Mouse (Mus musculus) lung, adult 2 months (tissue): ENCODE measurements around the gene Tinf2. TPM values are rescaled to one million over a fixed set of nuclear protein-coding genes. Genes with fewer than 3 reads are reported as not detected.

Source experiments
- DNase-seq: peaks from one replicate; pipeline ENCODE4 v3.0.0; 2022
- H3K4me1 ChIP-seq: fragments of 200-500 bp; 2 replicates; pipeline ENCODE4 v1.6.1; 2011; ENCODE audit warnings: low read length; ENCODE audit not compliant: control insufficient read depth, insufficient read depth
- H3K4me3 ChIP-seq: fragments of 200-500 bp; replicated peaks from 2 replicates; pipeline ENCODE3; 2011; ENCODE audit warnings: low read depth, mild to moderate bottlenecking, control low read depth, low read length; ENCODE audit errors: extremely low read depth
- CTCF ChIP-seq: fragments of 200-500 bp; IDR thresholded peaks from 2 replicates; pipeline ENCODE4 v1.5.1; 2011; ENCODE audit warnings: mild to moderate bottlenecking, low read length, control low read depth; ENCODE audit not compliant: insufficient read depth
- POLR2A ChIP-seq: fragments of 200-500 bp; IDR thresholded peaks from 2 replicates; pipeline ENCODE4 v1.6.1; 2011; ENCODE audit warnings: low read depth, mild to moderate bottlenecking, control low read depth, low read length, borderline replicate concordance; ENCODE audit errors: extremely low read depth
- WGBS: fragments of 180-500 bp; shearing (Covaris S2); methylation state at CpG from one replicate; pipeline ENCODE4 v1.1.7; 2018; 5-methylcytosine and 5-hydroxymethylcytosine counted together
- polyA plus RNA-seq: library from polyadenylated mRNA; depleted of rRNA; stranded (reverse); fragments of >200 nt; gene quantifications from 2 replicates; pipeline ENCODE4 v1.2.3, GENCODE M21; 2012

Gene Tinf2
- polyA plus RNA-seq, 1 experiment = 14.8 TPM

DNA sequence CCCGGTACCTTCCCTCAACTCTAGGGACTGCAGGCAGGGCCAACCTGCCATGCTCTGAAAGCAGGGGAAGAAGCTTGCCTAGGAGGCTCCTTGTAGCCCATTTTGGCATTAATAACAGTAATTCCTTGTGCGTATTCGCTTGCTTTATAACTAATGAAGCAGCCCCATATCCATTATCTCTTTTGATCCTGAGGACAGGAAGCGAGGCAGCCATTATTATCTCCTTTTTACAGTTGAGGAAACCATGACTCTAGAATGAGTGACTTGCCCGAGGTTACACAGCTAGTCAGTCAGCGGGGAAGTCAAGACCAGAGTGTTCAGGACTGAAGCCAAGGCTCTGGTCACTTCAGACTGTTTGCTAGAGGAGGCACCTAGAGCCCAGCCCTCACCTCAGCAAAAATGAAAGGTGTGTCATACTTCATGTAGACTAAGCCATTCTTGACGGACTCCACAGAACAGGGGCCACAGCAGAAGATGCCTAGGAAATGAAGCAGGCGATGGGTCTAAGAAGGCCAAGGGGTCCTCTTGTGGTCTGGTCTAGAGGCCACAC is 24.5 kb upstream of the Tinf2 start:
- Histone ChIP-seq H3K4me1 (no peaks in the 10 kb centered on the region), H3K4me3 (no peak overlapping the region)
- 76% methylated on average over 8 of the region's 8 CpGs for WGBS
- TF ChIP-seq POLR2A (no peak), CTCF (no peak)
- no peak for DNase-seq

GRCm38 (mm10) chr14:55702761-55703160 is 21.1 kb upstream of the Tinf2 start:
- TF ChIP-seq CTCF (no peak), POLR2A (no peak)
- Histone ChIP-seq H3K4me3 (no peak overlapping the region), H3K4me1 (no peaks in the 10 kb centered on the region)
- 62% methylated on average over 6 of the region's 6 CpGs for WGBS
- no peak for DNase-seq

DNA sequence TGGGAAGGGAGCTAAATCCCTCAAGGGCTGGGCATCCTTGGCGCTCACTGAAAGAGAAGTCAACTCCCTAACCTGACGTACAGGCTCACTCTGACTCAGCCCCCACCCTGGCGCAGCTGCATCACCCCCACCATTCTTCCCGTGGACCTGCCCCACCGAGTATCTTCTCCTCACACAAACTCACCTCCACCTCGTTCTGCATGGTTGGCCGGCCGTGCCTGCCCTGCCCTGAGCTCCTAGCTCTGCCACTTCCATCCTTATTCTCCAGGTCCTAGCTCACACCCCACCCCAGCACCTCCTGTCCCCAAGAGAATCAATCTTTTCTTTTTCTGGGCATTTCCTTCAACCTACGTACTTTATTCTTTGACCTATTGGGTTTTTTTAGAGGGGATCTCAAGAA is 19.5 kb upstream of the Tinf2 start:
- no peak for DNase-seq
- no peak for TF ChIP-seq POLR2A
- TF ChIP-seq CTCF = no peak
- H3K4me1 ChIP-seq = no peaks in the 10 kb centered on the region
- WGBS = 78% methylated on average over 9 of the region's 9 CpGs
- no peak overlapping the region for H3K4me3 ChIP-seq

DNA sequence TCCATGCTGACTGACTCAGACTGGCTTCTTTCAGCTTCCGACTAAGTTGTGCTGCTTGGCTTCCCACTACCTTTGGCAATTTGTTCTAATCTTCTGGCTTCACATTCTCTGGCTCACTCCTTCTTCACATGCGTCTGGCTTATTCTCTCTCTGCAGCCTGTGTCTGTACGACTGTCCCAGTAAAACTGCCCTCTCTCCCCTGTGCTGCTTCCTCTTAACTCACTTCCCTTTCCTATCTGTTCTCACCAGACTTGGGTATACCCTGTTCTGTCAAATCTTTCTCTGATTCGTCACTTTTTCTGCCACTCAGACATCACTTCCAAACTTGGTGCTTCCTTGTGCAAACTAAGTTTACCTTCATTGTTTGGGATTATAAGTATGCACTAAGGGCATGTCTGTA is 15.6 kb upstream of the Tinf2 start:
- TF ChIP-seq POLR2A (no peak), CTCF (no peak)

DNA sequence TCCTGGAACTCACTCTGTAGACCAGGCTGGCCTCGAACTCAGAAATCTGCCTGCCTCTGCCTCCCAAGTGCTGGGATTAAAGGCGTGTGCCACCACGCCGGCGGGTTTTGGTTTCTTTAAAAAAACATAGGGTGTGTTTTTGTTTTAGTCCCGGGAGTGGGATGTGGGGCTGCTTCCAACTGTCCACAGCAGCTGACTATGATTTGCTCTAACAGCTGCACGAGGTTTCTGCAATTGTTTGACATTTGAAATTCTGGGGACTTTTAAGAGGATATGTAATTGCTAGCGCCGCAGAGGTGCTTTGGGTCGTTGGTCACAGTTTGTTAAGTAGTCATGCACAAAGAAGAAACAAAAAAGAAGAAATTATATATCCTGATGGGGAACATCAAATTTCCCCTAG is 7.8 kb upstream of the Tinf2 start:
- WGBS = 69% methylated on average over 10 of the region's 10 CpGs
- no peak for DNase-seq
- H3K4me3 ChIP-seq = no peak overlapping the region
- H3K4me1 ChIP-seq = no peaks in the 10 kb centered on the region
- TF ChIP-seq CTCF = no peak
- no peak for TF ChIP-seq POLR2A

More for the DNA sequence above, 15.6 kb upstream of the Tinf2 start:
- 67% methylated on average over 4 of the region's 4 CpGs for WGBS
- DNase-seq = no peak
- Histone ChIP-seq H3K4me3 (no peak overlapping the region), H3K4me1 (no peaks in the 10 kb centered on the region)

- TF ChIP-seq CTCF (no peak), POLR2A (no peak)
- no peak for DNase-seq
- H3K4me1 ChIP-seq = no peaks in the 10 kb centered on the region
- WGBS = 5% methylated on average over 3 of the region's 3 CpGs
- H3K4me3 ChIP-seq = peak overlapping the region; percentile 80
Measured at GRCm38 (mm10) chr14:55682118-55682493, 486 bp upstream of the Tinf2 start.

GRCm38 (mm10) chr14:55677615-55678014 is 4.0 kb downstream of the Tinf2 start:
- DNase-seq = no peak
- no peak overlapping the region for H3K4me3 ChIP-seq
- no peak for TF ChIP-seq CTCF
- TF ChIP-seq POLR2A = no peak
- 76% methylated on average over 4 of the region's 4 CpGs for WGBS
- H3K4me1 ChIP-seq = no peaks in the 10 kb centered on the region

DNA sequence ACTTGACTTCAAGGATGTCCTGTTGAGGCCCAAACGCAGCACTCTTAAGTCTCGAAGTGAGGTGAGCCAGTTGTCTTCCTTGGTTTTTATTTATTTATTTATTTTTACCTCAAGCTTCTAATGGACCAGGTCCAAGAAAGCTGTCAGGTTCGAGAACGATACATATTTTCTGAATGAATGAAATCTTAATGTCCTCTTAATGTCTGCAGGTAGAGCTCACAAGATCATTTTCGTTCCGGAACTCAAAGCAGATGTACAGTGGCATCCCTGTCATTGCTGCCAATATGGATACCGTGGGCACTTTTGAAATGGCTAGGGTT is 8.9 kb downstream of the Tinf2 start:
- peak overlapping the region; percentile 97 for H3K4me3 ChIP-seq
- DNase-seq = no peak
- WGBS = 61% methylated on average over 7 of the region's 7 CpGs
- peaks cover 4% of the 10 kb centered on the region; the same call in 1 of the 2 replicates for H3K4me1 ChIP-seq
- TF ChIP-seq CTCF = no peak
- TF ChIP-seq POLR2A = no peak

DNA sequence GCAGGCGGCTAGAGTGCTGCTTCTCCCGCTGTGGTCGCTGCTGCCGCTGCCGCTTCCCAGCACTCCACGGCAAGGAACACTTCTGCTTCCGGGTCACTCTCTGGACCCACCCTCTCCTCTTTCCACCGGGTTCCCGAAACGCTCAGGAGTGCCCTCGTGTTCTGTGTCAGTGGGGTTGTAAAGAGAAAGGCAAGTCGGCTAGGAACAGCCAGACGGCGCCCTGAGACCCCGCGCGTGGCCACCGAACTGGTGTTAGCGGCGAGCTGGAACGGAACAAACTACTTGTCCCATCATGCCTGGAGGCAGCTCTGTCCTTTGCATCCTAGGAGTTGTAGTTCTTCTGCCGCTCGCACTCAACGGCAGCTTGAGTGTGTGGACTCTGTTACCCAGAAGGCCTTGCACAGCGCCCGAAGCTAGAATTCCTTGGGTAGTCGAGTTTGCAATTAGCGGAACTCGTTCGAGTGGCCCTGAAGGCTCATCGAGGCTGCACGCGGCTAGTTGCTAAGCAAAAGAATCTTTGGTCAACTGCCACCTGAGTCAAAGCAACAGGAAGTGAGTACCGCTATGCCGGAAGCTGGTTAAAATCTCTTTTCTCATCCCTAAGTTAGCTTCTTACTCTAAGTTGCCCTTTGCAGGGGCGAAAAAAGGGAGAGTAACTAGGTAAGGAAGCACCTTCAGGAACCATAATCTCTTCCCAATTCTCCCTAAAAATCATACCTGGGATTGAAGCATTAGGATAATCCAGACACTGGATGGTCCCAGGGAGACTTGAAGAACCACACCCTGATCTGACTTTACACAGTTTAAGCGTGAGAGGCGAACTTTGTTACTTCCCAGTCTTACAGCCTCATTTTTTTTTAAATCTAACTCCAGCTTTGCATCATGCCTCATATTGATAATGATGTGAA is 9.5 kb downstream of the Tinf2 start, which contains the start of the genes Gmpr2 and Nedd8:
Gene Gmpr2, plus strand, starts transcription at position 109 of the 908 bp plus-strand sequence.
Gene Nedd8, minus strand, starts transcription at position 292 of the 908 bp plus-strand sequence.
- peak; percentile 71; the same call in 1 of the 2 replicates for TF ChIP-seq POLR2A
- TF ChIP-seq CTCF = no peak
- under 1% methylated on average over 38 of the region's 38 CpGs for WGBS
- peak; percentile 96 for DNase-seq
- Histone ChIP-seq H3K4me1 (peaks cover 4% of the 10 kb centered on the region; the same call in 1 of the 2 replicates), H3K4me3 (peak within 1 kb of the TSS; percentile 97)

DNA sequence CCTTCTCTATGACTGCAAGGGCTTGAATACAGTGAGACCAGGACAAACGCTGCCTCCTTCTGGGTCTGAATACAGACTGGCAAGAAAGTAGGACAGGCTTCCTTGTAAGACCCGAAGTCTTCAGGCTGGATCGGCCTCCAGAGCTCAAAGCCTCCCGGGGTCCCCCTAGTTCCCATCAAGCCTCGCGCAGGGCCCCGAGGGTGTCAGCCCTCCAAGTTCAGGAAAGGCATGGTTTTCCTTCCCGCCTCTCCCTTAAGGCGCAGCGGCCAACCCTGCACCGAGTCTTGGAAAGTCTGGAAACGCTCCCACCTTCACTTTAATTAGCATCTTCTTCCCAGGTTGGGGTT is 10.2 kb downstream of the Tinf2 start:
- Histone ChIP-seq H3K4me3 (peak overlapping the region; percentile 97), H3K4me1 (peaks cover 4% of the 10 kb centered on the region; the same call in 1 of the 2 replicates)
- no peak for DNase-seq
- TF ChIP-seq CTCF (no peak), POLR2A (no peak)
- 0% methylated on average over 12 of the region's 12 CpGs for WGBS
